Mouse (Mus musculus) cortical plate, adult 2 months (tissue): ENCODE data around the gene Arl8a. TPM values are rescaled to one million over a fixed set of nuclear protein-coding genes. Genes with fewer than 3 reads are reported as not detected.
A peak's percentile ranks its signal among the peaks of the same experiment; 100 is the strongest.
"Not testable (repeated sequence)": the region's sequence is repeated elsewhere in the genome, so short reads cannot be mapped to it uniquely, and the experiment has no call there.

ENCODE experiments used
- H3K27ac ChIP-seq: fragments of 200-500 bp; 2 replicates; pipeline ENCODE4 v1.5.1; 2012; ENCODE audit warnings: low read length, control low read depth, inconsistent platforms; ENCODE audit not compliant: insufficient read depth
- H3K4me1 ChIP-seq: fragments of 200-500 bp; 2 replicates; pipeline ENCODE4 v1.6.1; 2011; ENCODE audit warnings: low read length; ENCODE audit not compliant: control insufficient read depth, insufficient read depth
- H3K4me3 ChIP-seq: fragments of 200-500 bp; 2 replicates; pipeline ENCODE4 v1.5.1; 2011; ENCODE audit warnings: mild to moderate bottlenecking, low read length, control low read depth; ENCODE audit not compliant: insufficient read depth
- CTCF ChIP-seq: fragments of 200-500 bp; IDR thresholded peaks from 2 replicates; pipeline ENCODE4 v1.5.1; 2011; ENCODE audit warnings: mild to moderate bottlenecking, control low read depth, low read length; ENCODE audit not compliant: insufficient read depth; ENCODE audit errors: extremely low read depth
- POLR2A ChIP-seq: fragments of 200-500 bp; IDR thresholded peaks from 2 replicates; pipeline ENCODE4 v1.6.1; 2011; ENCODE audit warnings: mild to moderate bottlenecking, low read length, control low read depth; ENCODE audit not compliant: insufficient read depth; ENCODE audit errors: extremely low read depth
- polyA plus RNA-seq: library from polyadenylated mRNA; depleted of rRNA; stranded (reverse); fragments of >200 nt; gene quantifications from 2 replicates; pipeline ENCODE4 v1.2.3, GENCODE M21; 2012; rRNA removed

Arl8a gene
- polyA plus RNA-seq: 354 and 358 TPM in 2 replicates

GRCm38 (mm10) chr1:135146077-135146945, at the start of gene Arl8a:
Arl8a (plus strand) TSS chr1:135146824.
- Histone ChIP-seq H3K4me3 (peak within 1 kb of the TSS; percentile 92), H3K4me1 (peaks cover under 1% of the 10 kb centered on the region), H3K27ac (peak within 1 kb of the TSS; percentile 96)
- peak; percentile 50; the same call in 1 of the 2 replicates for TF ChIP-seq POLR2A
- no peak for TF ChIP-seq CTCF

GRCm38 (mm10) chr1:135097441-135097840, 49.2 kb upstream of the Arl8a start:
- H3K4me1 ChIP-seq: no peaks in the 10 kb centered on the region
- H3K4me3 ChIP-seq: no peak overlapping the region
- H3K27ac ChIP-seq: no peak overlapping the region
- no peak for TF ChIP-seq POLR2A
- no peak for TF ChIP-seq CTCF

GRCm38 (mm10) chr1:135098441-135098840, 48.2 kb upstream of the Arl8a start:
- TF ChIP-seq POLR2A (no peak), CTCF (no peak)
- H3K27ac ChIP-seq: no peak overlapping the region
- no peak overlapping the region for H3K4me3 ChIP-seq
- H3K4me1 ChIP-seq: no peaks in the 10 kb centered on the region

GRCm38 (mm10) chr1:135100400-135100799, 46.2 kb upstream of the Arl8a start:
- no peak overlapping the region for H3K4me3 ChIP-seq
- no peak overlapping the region for H3K27ac ChIP-seq
- no peaks in the 10 kb centered on the region for H3K4me1 ChIP-seq
- TF ChIP-seq POLR2A (no peak), CTCF (no peak)

- no peaks in the 10 kb centered on the region for H3K4me1 ChIP-seq
- no peak within 1 kb of the TSS for H3K27ac ChIP-seq
- TF ChIP-seq POLR2A: no peak
- TF ChIP-seq CTCF: no peak
- no peak within 1 kb of the TSS for H3K4me3 ChIP-seq
Observed at GRCm38 (mm10) chr1:135105124-135105523, 41.5 kb upstream of the Arl8a start, which contains the start of gene Lgr6. Lgr6 (minus strand) TSS chr1:135105276.

- TF ChIP-seq POLR2A (no peak), CTCF (peak; percentile 78)
- H3K4me3 ChIP-seq: no peak overlapping the region
Observed at GRCm38 (mm10) chr1:135105951-135106350, 40.7 kb upstream of the Arl8a start.

GRCm38 (mm10) chr1:135108611-135109010, 38.0 kb upstream of the Arl8a start:
- Histone ChIP-seq H3K4me1 (no peaks in the 10 kb centered on the region), H3K27ac (no peak overlapping the region), H3K4me3 (no peak overlapping the region)
- TF ChIP-seq POLR2A: no peak
- peak; percentile 47; the same call in 1 of the 2 replicates for TF ChIP-seq CTCF

More at GRCm38 (mm10) chr1:135105951-135106350, 40.7 kb upstream of the Arl8a start:
- no peaks in the 10 kb centered on the region for H3K4me1 ChIP-seq
- H3K27ac ChIP-seq: no peak overlapping the region

- Histone ChIP-seq H3K4me1 (no peaks in the 10 kb centered on the region), H3K27ac (no peak overlapping the region), H3K4me3 (no peak overlapping the region)
- TF ChIP-seq POLR2A (no peak), CTCF (peak; percentile 98)
Observed at GRCm38 (mm10) chr1:135110075-135110474, 36.5 kb upstream of the Arl8a start.

- not testable (repeated sequence) for H3K4me1 ChIP-seq, H3K27ac ChIP-seq, H3K4me3 ChIP-seq
Observed at GRCm38 (mm10) chr1:135111271-135111670, 35.4 kb upstream of the Arl8a start.

- no peaks in the 10 kb centered on the region for H3K4me1 ChIP-seq
- H3K27ac ChIP-seq: no peak overlapping the region
- TF ChIP-seq POLR2A (no peak), CTCF (peak; percentile 80)
- H3K4me3 ChIP-seq: no peak overlapping the region
Observed at GRCm38 (mm10) chr1:135112661-135113060, 34.0 kb upstream of the Arl8a start.

GRCm38 (mm10) chr1:135124573-135125363, 21.9 kb upstream of the Arl8a start:
- Histone ChIP-seq H3K4me1 (peaks cover 5% of the 10 kb centered on the region), H3K27ac (no peak overlapping the region), H3K4me3 (no peak overlapping the region)
- TF ChIP-seq CTCF: no peak
- no peak for TF ChIP-seq POLR2A
